In genomic region chr11:54902333-54903323, GRCm38 (mm10) we compare ENCODE assay signal across 9 mouse cellular contexts. TPM values are rescaled to one million over a fixed set of nuclear protein-coding genes. Genes with fewer than 3 reads are reported as not detected.
DNase-seq lines count a peak whose midpoint lies in the region; ATAC-seq and TF ChIP-seq lines count a peak whose summit lies in the region.
"Had no signal": no experiment of that assay in that cellular context is flagged by ENCODE, and none has a peak within 500 bp of the region (broad histone marks: within the 10 kb centered on the region; RNA-seq: fewer than 3 reads in every experiment).

Gpx3 (plus strand) TSS chr11:54902453.

- intact Hi-C loops in heart, adult 2 months (cut with DNase I), result no loop called here

- H3K27me3 ChIP-seq in embryonic facial prominence, embryonic 11.5 days (ENCODE audit: control insufficient read depth, insufficient read depth, low read length), result no peaks in the 10 kb centered on the region
- H3K27me3 ChIP-seq in heart, adult 2 months (ENCODE audit: control insufficient read depth, insufficient read depth, low read length), result no peaks in the 10 kb centered on the region
- no peaks in the 10 kb centered on the region for H3K27me3 ChIP-seq in kidney, adult 2 months (replicated peaks; ENCODE audit: control insufficient read depth, insufficient read depth, low read length)
- H3K27me3 ChIP-seq in midbrain, embryonic 16.5 days (ENCODE audit: control insufficient read depth, insufficient read depth, low read depth, low read length), result no peaks in the 10 kb centered on the region

- ATAC-seq in embryonic facial prominence, embryonic 11.5 days (replicated peaks; ENCODE audit: insufficient number of reproducible peaks, low FRiP score, low TSS enrichment, low read depth), result peak; percentile 81
- ATAC-seq in midbrain, embryonic 16.5 days, result peak; percentile 95

- TF ChIP-seq CTCF in heart, adult 2 months (IDR thresholded peaks at IDR 0.05), result no peak
- TF ChIP-seq CTCF in kidney, adult 2 months (conservative IDR thresholded peaks at IDR 0.05; ENCODE audit: insufficient read depth, insufficient read length, low read depth, low read length), result no peak

- no peak within 1 kb of the TSS for H3K27ac ChIP-seq in embryonic facial prominence, embryonic 11.5 days (replicated peaks; ENCODE audit: low read depth, low read length)
- H3K27ac ChIP-seq in heart, adult 2 months, result peak within 1 kb of the TSS; percentile 69
- H3K27ac ChIP-seq in kidney, adult 2 months (ENCODE audit: insufficient read depth, low read depth, low read length), result peak within 1 kb of the TSS; percentile 99
- no peak within 1 kb of the TSS for H3K27ac ChIP-seq in midbrain, embryonic 16.5 days (ENCODE audit: low read length)

- no peaks in the 10 kb centered on the region for H3K79me2 ChIP-seq in heart, adult 2 months (replicated peaks; ENCODE audit: control insufficient read depth, insufficient read depth, low read length)

- 17% methylated on average over 45 of the region's 45 CpGs for WGBS in embryonic facial prominence, embryonic 11.5 days
- 15% methylated on average over 45 of the region's 45 CpGs for WGBS in heart, adult 2 months
- WGBS in kidney, adult 2 months, result 14% methylated on average over 45 of the region's 45 CpGs
- 14% methylated on average over 44 of the region's 45 CpGs for WGBS in midbrain, embryonic 16.5 days

- H3K4me2 ChIP-seq in embryonic facial prominence, embryonic 11.5 days (ENCODE audit: low read depth, low read length), result peak within 1 kb of the TSS; percentile 85
- H3K4me2 ChIP-seq in midbrain, embryonic 16.5 days (ENCODE audit: low read length), result peak within 1 kb of the TSS; percentile 95

- H3K9me3 ChIP-seq in embryonic facial prominence, embryonic 11.5 days (replicated peaks; ENCODE audit: control insufficient read depth, low read length), result no peaks in the 10 kb centered on the region
- no peaks in the 10 kb centered on the region for H3K9me3 ChIP-seq in midbrain, embryonic 16.5 days (replicated peaks; ENCODE audit: control insufficient read depth, low read length, poor library complexity, severe bottlenecking)

- no peaks in the 10 kb centered on the region for H3K36me3 ChIP-seq in embryonic facial prominence, embryonic 11.5 days (replicated peaks; ENCODE audit: control insufficient read depth, insufficient read depth, low read depth, low read length)
- H3K36me3 ChIP-seq in heart, adult 2 months (ENCODE audit: control insufficient read depth, insufficient read depth, low read length), result no peaks in the 10 kb centered on the region
- H3K36me3 ChIP-seq in kidney, adult 2 months (ENCODE audit: control insufficient read depth, insufficient read depth, low read length), result peaks cover 12% of the 10 kb centered on the region; the same call in 1 of the 2 replicates
- no peaks in the 10 kb centered on the region for H3K36me3 ChIP-seq in midbrain, embryonic 16.5 days (ENCODE audit: control insufficient read depth, insufficient read depth, low read length)

- TF ChIP-seq POLR2A in heart, adult 2 months (IDR thresholded peaks at IDR 0.05; ENCODE audit: insufficient read depth, low read depth, low read length), result peak; percentile 83
- TF ChIP-seq POLR2A in kidney, adult 2 months (IDR thresholded peaks at IDR 0.05; ENCODE audit: low read depth, low read length), result peak; percentile 96

- DNase-seq in spleen, postnatal 36 days (ENCODE audit: low spot score in 2 of 2), result peak; percentile 12 to 18
- no peak for DNase-seq in spleen, postnatal 14 days (ENCODE audit: low spot score in 2 of 2)
- DNase-seq in embryonic facial prominence, embryonic 11.5 days (ENCODE audit: low spot score), result peak; percentile 81
- peak; percentile 87 to 88 for DNase-seq in heart, adult 2 months
- peak; percentile 95 for DNase-seq in kidney, adult 2 months
- peak; percentile 66 for DNase-seq in liver
- DNase-seq in thymus, postnatal 4 days, result peak; percentile 32

- no peaks in the 10 kb centered on the region for H3K4me1 ChIP-seq in embryonic facial prominence, embryonic 11.5 days (ENCODE audit: control insufficient read depth, insufficient read depth, low read length)
- peaks cover 3% of the 10 kb centered on the region for H3K4me1 ChIP-seq in heart, adult 2 months (ENCODE audit: control insufficient read depth, insufficient read depth, low read length)
- H3K4me1 ChIP-seq in kidney, adult 2 months (ENCODE audit: control insufficient read depth, insufficient read depth, low read length), result peaks cover 10% of the 10 kb centered on the region
- H3K4me1 ChIP-seq in midbrain, embryonic 16.5 days (ENCODE audit: control insufficient read depth, insufficient read depth, low read length), result peaks cover 8% of the 10 kb centered on the region; the same call in 1 of the 2 replicates

- no peak for TF ChIP-seq EP300 in heart, adult 2 months (IDR thresholded peaks at IDR 0.05; ENCODE audit: insufficient read depth, low read depth, low read length)

- peak within 1 kb of the TSS; percentile 60 for H3K9ac ChIP-seq in embryonic facial prominence, embryonic 11.5 days (replicated peaks; ENCODE audit: low read length)
- peak within 1 kb of the TSS; percentile 72 for H3K9ac ChIP-seq in heart, adult 2 months (ENCODE audit: low read depth, low read length)
- peak within 1 kb of the TSS; percentile 68 for H3K9ac ChIP-seq in midbrain, embryonic 16.5 days (ENCODE audit: low read depth, low read length)

- peak within 1 kb of the TSS; percentile 48 for H3K4me3 ChIP-seq in embryonic facial prominence, embryonic 11.5 days (ENCODE audit: low read depth, low read length)
- H3K4me3 ChIP-seq in heart, adult 2 months, result peak within 1 kb of the TSS; percentile 50
- H3K4me3 ChIP-seq in kidney, adult 2 months (ENCODE audit: insufficient read depth, low read depth, low read length), result peak within 1 kb of the TSS; percentile 87
- H3K4me3 ChIP-seq in midbrain, embryonic 16.5 days (ENCODE audit: low read depth, low read length), result peak within 1 kb of the TSS; percentile 57
- H3K4me3 ChIP-seq: myocyte had no signal

RNA-seq across cellular contexts. Expression of gene Gpx3, which starts in this region (rescaled TPM):
- 70.6 and 76.2 TPM in 2 replicates for polyA plus RNA-seq in embryonic facial prominence, embryonic 11.5 days (2014; fragmentation: Nextera tagmentation; extraction: Ambion mirVana)
- total RNA-seq in heart, adult 2 months (2021), result 100 to 1,000 TPM; 219 to 246 TPM
- 362 and 401 TPM in 2 replicates for polyA plus RNA-seq in heart, adult 2 months (2012; rRNA removed)
- polyA plus RNA-seq in kidney, adult 2 months (2012; rRNA removed), result 28,844 and 31,623 TPM in 2 replicates
- 29.4 and 40.5 TPM in 2 replicates for polyA plus RNA-seq in midbrain, embryonic 16.5 days (2015; fragmentation: Nextera tagmentation; extraction: Ambion mirVana)

Comparison
In these comparisons a context has a peak if more than half of its experiments do, and no peak if none do; other contexts are left out.
1. RNA of gene Gpx3 (polyA plus RNA-seq): 28,844 to 31,623 TPM in kidney, adult 2 months; 362 to 401 TPM in heart, adult 2 months, 70.6 to 76.2 TPM in embryonic facial prominence, embryonic 11.5 days and 29.4 to 40.5 TPM in midbrain, embryonic 16.5 days; every median in the first group is over 10 times any median in the second.
2. DNase-seq: peak in spleen, postnatal 36 days (2 of 2), embryonic facial prominence, embryonic 11.5 days (single experiment), heart, adult 2 months (2 of 2), kidney, adult 2 months (single experiment), liver (single experiment) and thymus, postnatal 4 days (single experiment); none in spleen, postnatal 14 days (0 of 2).
3. H3K27ac ChIP-seq: peak in heart, adult 2 months (single experiment) and kidney, adult 2 months (single experiment); none in embryonic facial prominence, embryonic 11.5 days (single experiment) and midbrain, embryonic 16.5 days (single experiment).
4. Peak in every context shown above with its lines, with median percentiles within 50 percentile points of each other: H3K4me3 ChIP-seq and H3K9ac ChIP-seq.